Mouse (Mus musculus): ENCODE data around the gene Npnt. TPM values are rescaled to one million over a fixed set of nuclear protein-coding genes. Genes with fewer than 3 reads are reported as not detected.
A peak's percentile ranks its signal among the peaks of the same experiment; 100 is the strongest.

Gene Npnt
- polyA plus RNA-seq, 2 experiments = 41.7 to 45.4 TPM

DNA sequence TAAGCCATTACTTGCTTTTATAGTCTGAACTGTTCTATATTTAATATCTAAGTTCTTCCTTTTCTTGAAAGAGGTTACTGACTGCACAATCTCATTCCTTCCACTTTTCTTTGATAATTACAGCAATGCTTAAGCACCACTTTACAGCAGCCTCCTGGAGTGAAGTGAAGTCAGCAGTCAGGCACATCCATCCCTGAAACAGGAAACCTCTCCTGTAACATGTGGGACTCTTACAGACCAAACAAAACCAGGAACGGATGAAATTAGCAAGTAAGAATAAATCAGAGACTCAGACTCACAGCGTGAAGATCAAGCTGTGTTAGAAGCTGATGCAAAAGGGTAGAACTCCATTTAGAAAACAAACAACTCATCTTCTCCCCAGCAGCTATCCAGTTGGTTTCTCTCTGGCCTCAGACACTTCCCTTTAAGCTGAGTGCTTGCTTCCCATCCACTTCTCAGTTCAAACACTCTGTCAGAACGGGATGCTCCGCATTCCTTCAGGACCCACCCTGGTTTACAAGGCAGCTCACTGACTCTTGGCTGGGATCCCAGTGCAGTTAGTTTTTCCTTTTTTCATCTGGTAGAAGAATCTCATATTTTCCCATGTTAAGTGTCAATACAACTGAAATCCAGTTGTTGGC lies 33.9 kb upstream of the Npnt start:
- ATAC-seq (ENCODE audit: low FRiP score, low read depth) = peak; percentile 78
- DNase-seq (ENCODE audit: low spot score) = peak; percentile 82
- peaks cover 26% of the 10 kb centered on the region for H3K36me3 ChIP-seq (ENCODE audit: control insufficient read depth, insufficient read depth, low read length)
- no peak overlapping the region for H3K4me2 ChIP-seq (replicated peaks; ENCODE audit: low read depth, low read length, severe bottlenecking)
- H3K9ac ChIP-seq (ENCODE audit: low read depth, low read length, severe bottlenecking) = no peak overlapping the region
- WGBS = 13% methylated on average over 4 of the region's 4 CpGs
- H3K4me3 ChIP-seq (replicated peaks; ENCODE audit: low read length) = no peak overlapping the region
- TF ChIP-seq POLR2A (IDR thresholded peaks at IDR 0.05; ENCODE audit: borderline replicate concordance, extremely low read depth, insufficient read depth, insufficient read length) = no peak
- H3K27me3 ChIP-seq (ENCODE audit: control insufficient read depth, insufficient read depth, low read length) = no peaks in the 10 kb centered on the region
- H3K9me3 ChIP-seq (ENCODE audit: control insufficient read depth, low read length) = no peaks in the 10 kb centered on the region
- peak overlapping the region; percentile 61; the same call in 1 of the 2 replicates for H3K27ac ChIP-seq (replicated peaks; ENCODE audit: low read depth, low read length)
- H3K4me1 ChIP-seq (ENCODE audit: control insufficient read depth, insufficient read depth, low read length) = peaks cover 5% of the 10 kb centered on the region; the same call in 1 of the 2 replicates

DNA sequence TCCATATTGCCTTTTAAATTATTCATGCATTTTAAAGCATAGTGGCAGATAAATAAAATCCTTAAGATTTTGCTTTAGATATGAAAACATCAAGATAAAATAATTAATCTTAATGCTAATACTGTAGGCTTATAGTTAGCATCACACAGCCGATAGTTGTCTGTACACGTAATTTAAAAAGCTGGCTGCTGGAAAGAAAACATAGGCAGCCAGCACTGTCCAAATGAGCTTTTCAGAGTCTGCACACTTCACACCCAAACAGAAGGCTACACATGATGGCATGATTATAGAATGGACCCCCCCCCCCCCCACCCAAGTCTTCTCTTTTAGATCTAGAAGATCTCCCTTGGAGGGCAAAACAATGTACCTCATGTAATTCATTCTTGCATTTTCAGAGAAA lies 31.9 kb upstream of the Npnt start:
- H3K4me1 ChIP-seq (ENCODE audit: control insufficient read depth, insufficient read depth, low read length) = peaks cover 5% of the 10 kb centered on the region; the same call in 1 of the 2 replicates
- H3K36me3 ChIP-seq (ENCODE audit: control insufficient read depth, insufficient read depth, low read length) = peaks cover 22% of the 10 kb centered on the region
- H3K27me3 ChIP-seq (ENCODE audit: control insufficient read depth, insufficient read depth, low read length) = no peaks in the 10 kb centered on the region
- H3K4me2 ChIP-seq (replicated peaks; ENCODE audit: low read depth, low read length, severe bottlenecking) = no peak overlapping the region
- no peak overlapping the region for H3K27ac ChIP-seq (replicated peaks; ENCODE audit: low read depth, low read length)
- DNase-seq (ENCODE audit: low spot score) (no peak), ATAC-seq (ENCODE audit: low FRiP score, low read depth) (no peak)
- TF ChIP-seq POLR2A (IDR thresholded peaks at IDR 0.05; ENCODE audit: borderline replicate concordance, extremely low read depth, insufficient read depth, insufficient read length) = no peak
- H3K4me3 ChIP-seq (replicated peaks; ENCODE audit: low read length) = no peak overlapping the region
- no peaks in the 10 kb centered on the region for H3K9me3 ChIP-seq (ENCODE audit: control insufficient read depth, low read length)
- H3K9ac ChIP-seq (ENCODE audit: low read depth, low read length, severe bottlenecking) = no peak overlapping the region
- WGBS = 97% methylated on average over 2 of the region's 2 CpGs

DNA sequence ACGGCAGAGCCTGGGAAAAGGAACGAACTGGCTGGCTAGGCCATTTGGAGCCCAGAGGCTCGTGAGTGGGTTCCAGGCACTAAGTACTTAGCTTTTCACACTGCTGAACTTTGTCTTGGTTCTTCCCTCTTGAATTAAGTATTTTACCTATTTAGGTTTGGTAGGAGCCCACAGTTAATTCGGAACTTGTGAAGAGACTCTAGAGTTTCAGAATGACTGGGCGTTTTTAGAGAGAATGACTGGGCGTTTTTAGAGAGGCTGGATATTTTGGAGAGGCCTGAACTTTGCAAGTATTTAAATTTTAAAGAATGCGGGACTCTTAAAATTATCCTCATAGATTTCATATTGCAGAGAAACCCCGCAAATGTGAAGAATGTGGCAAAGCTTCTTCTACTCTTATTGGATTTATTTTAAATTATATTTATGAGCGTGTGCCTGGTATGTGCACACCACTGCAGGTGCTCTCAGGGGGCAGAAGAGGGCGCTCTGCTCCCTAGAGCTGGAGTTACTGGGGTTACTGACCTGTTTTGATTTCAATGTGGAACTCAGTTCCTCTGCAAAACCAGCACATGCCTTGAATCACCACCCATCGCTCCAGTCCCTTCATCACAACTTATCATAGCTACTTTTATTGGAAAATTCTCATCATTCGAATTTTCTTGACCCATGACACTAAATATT lies 29.8 kb upstream of the Npnt start:
- H3K9me3 ChIP-seq (ENCODE audit: control insufficient read depth, low read length) = no peaks in the 10 kb centered on the region
- no peak overlapping the region for H3K27ac ChIP-seq (replicated peaks; ENCODE audit: low read depth, low read length)
- DNase-seq (ENCODE audit: low spot score) (no peak), ATAC-seq (ENCODE audit: low FRiP score, low read depth) (no peak)
- no peak for TF ChIP-seq POLR2A (IDR thresholded peaks at IDR 0.05; ENCODE audit: borderline replicate concordance, extremely low read depth, insufficient read depth, insufficient read length)
- H3K4me3 ChIP-seq (replicated peaks; ENCODE audit: low read length) = no peak overlapping the region
- peaks cover 17% of the 10 kb centered on the region; the same call in 1 of the 2 replicates for H3K36me3 ChIP-seq (ENCODE audit: control insufficient read depth, insufficient read depth, low read length)
- no peaks in the 10 kb centered on the region for H3K27me3 ChIP-seq (ENCODE audit: control insufficient read depth, insufficient read depth, low read length)
- peaks cover 5% of the 10 kb centered on the region; the same call in 1 of the 2 replicates for H3K4me1 ChIP-seq (ENCODE audit: control insufficient read depth, insufficient read depth, low read length)
- no peak overlapping the region for H3K9ac ChIP-seq (ENCODE audit: low read depth, low read length, severe bottlenecking)
- 89% methylated on average over 12 of the region's 12 CpGs for WGBS
- no peak overlapping the region for H3K4me2 ChIP-seq (replicated peaks; ENCODE audit: low read depth, low read length, severe bottlenecking)

DNA sequence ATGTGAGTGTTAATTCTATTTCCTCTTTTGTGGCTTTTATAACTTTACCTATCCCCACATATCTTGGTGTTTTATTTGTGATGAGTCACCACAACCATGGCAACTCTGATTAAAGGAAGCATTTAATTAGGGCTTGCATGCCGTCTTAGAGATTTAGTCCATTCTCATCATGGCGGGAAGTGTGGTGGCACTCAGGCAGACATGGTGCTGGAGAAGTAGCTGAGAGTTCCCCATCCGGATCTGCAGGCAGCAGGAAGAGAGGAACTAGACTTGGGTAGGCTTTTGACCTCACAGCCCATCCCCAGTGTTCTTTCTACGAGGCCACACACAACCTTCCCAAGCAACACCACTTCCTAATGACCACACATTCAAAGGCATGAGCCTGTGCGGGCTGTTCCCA lies 16.2 kb upstream of the Npnt start:
- TF ChIP-seq POLR2A (IDR thresholded peaks at IDR 0.05; ENCODE audit: borderline replicate concordance, extremely low read depth, insufficient read depth, insufficient read length) = no peak
- no peak for DNase-seq (ENCODE audit: low spot score)
- 73% methylated on average over 5 of the region's 5 CpGs for WGBS

DNA sequence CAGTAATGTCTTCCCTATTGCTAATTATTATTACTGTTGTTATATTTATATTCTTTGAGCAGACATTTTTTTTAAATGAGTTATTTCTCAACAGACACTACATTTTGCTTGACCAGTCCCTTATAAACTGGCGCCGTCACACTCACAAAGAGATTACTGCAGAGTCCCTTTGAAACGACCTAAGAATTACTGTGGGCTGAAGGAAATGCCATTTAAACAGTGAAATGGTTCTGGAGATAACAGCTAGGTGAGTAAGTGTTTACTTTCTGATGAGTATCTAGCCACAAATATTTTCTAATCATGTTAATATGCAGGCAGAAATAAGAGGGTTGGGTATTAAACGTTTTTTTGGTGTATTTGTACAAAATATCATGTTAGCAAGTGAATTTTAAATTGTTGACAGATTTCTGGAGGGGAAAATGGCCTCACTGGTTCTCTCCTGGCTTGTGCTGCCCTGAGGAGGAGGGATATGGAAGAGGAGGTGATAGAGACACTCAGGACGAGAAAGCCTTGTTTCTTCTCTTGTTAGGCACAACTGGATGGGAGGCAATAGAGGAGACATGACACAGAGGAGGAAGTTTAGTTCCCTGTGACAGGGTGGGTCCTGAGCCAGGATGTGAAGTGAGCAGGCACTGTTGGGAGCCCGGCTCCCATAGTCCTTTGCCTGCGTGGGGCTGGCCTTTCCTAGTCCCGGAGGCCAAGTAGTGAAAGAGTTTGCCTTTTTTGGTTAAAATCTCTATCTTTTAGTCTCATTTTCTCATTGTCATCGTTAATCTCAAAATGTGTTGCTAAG lies 14.8 kb upstream of the Npnt start:
- H3K4me1 ChIP-seq (ENCODE audit: control insufficient read depth, insufficient read depth, low read length) = no peaks in the 10 kb centered on the region
- no peaks in the 10 kb centered on the region for H3K36me3 ChIP-seq (ENCODE audit: control insufficient read depth, insufficient read depth, low read length)
- WGBS = 66% methylated on average over 9 of the region's 9 CpGs
- H3K27me3 ChIP-seq (ENCODE audit: control insufficient read depth, insufficient read depth, low read length) = no peaks in the 10 kb centered on the region
- no peak overlapping the region for H3K9ac ChIP-seq (ENCODE audit: low read depth, low read length, severe bottlenecking)
- H3K9me3 ChIP-seq (ENCODE audit: control insufficient read depth, low read length) = no peaks in the 10 kb centered on the region
- no peak overlapping the region for H3K4me3 ChIP-seq (replicated peaks; ENCODE audit: low read length)
- no peak for DNase-seq (ENCODE audit: low spot score)
- no peak overlapping the region for H3K27ac ChIP-seq (replicated peaks; ENCODE audit: low read depth, low read length)
- no peak overlapping the region for H3K4me2 ChIP-seq (replicated peaks; ENCODE audit: low read depth, low read length, severe bottlenecking)
- no peak for ATAC-seq (ENCODE audit: low FRiP score, low read depth)
- no peak for TF ChIP-seq POLR2A (IDR thresholded peaks at IDR 0.05; ENCODE audit: borderline replicate concordance, extremely low read depth, insufficient read depth, insufficient read length)

More for the DNA sequence above, 16.2 kb upstream of the Npnt start:
- Histone ChIP-seq H3K9me3 (ENCODE audit: control insufficient read depth, low read length) (no peaks in the 10 kb centered on the region), H3K27ac (replicated peaks; ENCODE audit: low read depth, low read length) (no peak overlapping the region), H3K9ac (ENCODE audit: low read depth, low read length, severe bottlenecking) (no peak overlapping the region), H3K4me3 (replicated peaks; ENCODE audit: low read length) (no peak overlapping the region), H3K27me3 (ENCODE audit: control insufficient read depth, insufficient read depth, low read length) (no peaks in the 10 kb centered on the region), H3K4me2 (replicated peaks; ENCODE audit: low read depth, low read length, severe bottlenecking) (no peak overlapping the region), H3K4me1 (ENCODE audit: control insufficient read depth, insufficient read depth, low read length) (no peaks in the 10 kb centered on the region), H3K36me3 (ENCODE audit: control insufficient read depth, insufficient read depth, low read length) (no peaks in the 10 kb centered on the region)
- ATAC-seq (ENCODE audit: low FRiP score, low read depth) = no peak

Data from limb, embryonic 14.5 days (tissue).